Mouse (Mus musculus) inflammation-experienced regulatory T-cells, adult 6 months (primary cell): Measurements from ENCODE around the gene Nt5c. TPM values are rescaled to one million over a fixed set of nuclear protein-coding genes. Genes with fewer than 3 reads are reported as not detected.
"Not testable (repeated sequence)": the region's sequence is repeated elsewhere in the genome, so short reads cannot be mapped to it uniquely, and the experiment has no call there.

Source experiments
- ATAC-seq: one replicate; pipeline ENCODE4 v1.8.0; 2017
- polyA plus RNA-seq, 3 experiments: library from polyadenylated mRNA; unstranded; fragments of 100-300 nt; shearing (Covaris generic); gene quantifications; one replicate each; pipeline ENCODE4 v1.2.1; 2017

Nt5c gene
- polyA plus RNA-seq, result 100 to 1,000 TPM; 242 to 269 (median 245) TPM

- ATAC-seq, result peak; percentile 98
These were observed at the start of gene Nt5c for GRCm38 (mm10) chr11:115491356-115492083. Gene Nt5c (minus strand): TSS chr11:115491862.

- ATAC-seq, result no peak
These were observed 46.4 kb upstream of the Nt5c start for GRCm38 (mm10) chr11:115538045-115538444.

GRCm38 (mm10) chr11:115536856-115537568 is 45.4 kb upstream of the Nt5c start:
- ATAC-seq, result no peak

- peak; percentile 79 for ATAC-seq
These were observed 44.5 kb upstream of the Nt5c start, which contains the start of gene Sumo2 for GRCm38 (mm10) chr11:115536038-115536681. Gene Sumo2 (minus strand): TSS chr11:115536276.

GRCm38 (mm10) chr11:115535401-115536037 is 43.9 kb upstream of the Nt5c start:
- peak; percentile 44 for ATAC-seq

- no peak for ATAC-seq
These were observed 43.2 kb upstream of the Nt5c start for GRCm38 (mm10) chr11:115534759-115535371.

GRCm38 (mm10) chr11:115526446-115526845 is 34.8 kb upstream of the Nt5c start:
- ATAC-seq, result not testable (repeated sequence)

- no peak for ATAC-seq
These were observed 31.0 kb upstream of the Nt5c start for GRCm38 (mm10) chr11:115522703-115523102.

- no peak for ATAC-seq
These were observed 30.6 kb upstream of the Nt5c start for GRCm38 (mm10) chr11:115522238-115522637.

- ATAC-seq, result no peak
These were observed 29.4 kb upstream of the Nt5c start for GRCm38 (mm10) chr11:115521080-115521479.

- no peak for ATAC-seq
These were observed 28.6 kb upstream of the Nt5c start for GRCm38 (mm10) chr11:115520218-115520617.

- no peak for ATAC-seq
These were observed 27.9 kb upstream of the Nt5c start for GRCm38 (mm10) chr11:115519581-115519980.

- ATAC-seq, result no peak
These were observed 27.0 kb upstream of the Nt5c start for GRCm38 (mm10) chr11:115518693-115519092.

- no peak for ATAC-seq
These were observed 25.3 kb upstream of the Nt5c start for GRCm38 (mm10) chr11:115516942-115517341.

- ATAC-seq, result no peak
These were observed 23.4 kb upstream of the Nt5c start for GRCm38 (mm10) chr11:115515021-115515420.

- peak; percentile 96 for ATAC-seq
These were observed 22.6 kb upstream of the Nt5c start, which contains the start of gene Jpt1 for GRCm38 (mm10) chr11:115514238-115514663. Gene Jpt1 (minus strand): TSS chr11:115514387.

- peak; percentile 43 for ATAC-seq
These were observed 21.9 kb upstream of the Nt5c start for GRCm38 (mm10) chr11:115513271-115514237.

- ATAC-seq, result peak; percentile 17
These were observed 20.9 kb upstream of the Nt5c start for GRCm38 (mm10) chr11:115512407-115513183.

GRCm38 (mm10) chr11:115512004-115512403 is 20.3 kb upstream of the Nt5c start:
- no peak for ATAC-seq

- no peak for ATAC-seq
These were observed 19.5 kb upstream of the Nt5c start for GRCm38 (mm10) chr11:115511121-115511520.
